Mouse (Mus musculus) ES-Bruce4 (cell line): ENCODE measurements around the gene Sept8. TPM values are rescaled to one million over a fixed set of nuclear protein-coding genes. Genes with fewer than 3 reads are reported as not detected.
A peak's percentile ranks its signal among the peaks of the same experiment; 100 is the strongest.

Experiments
- H3K27ac ChIP-seq: 2 replicates; pipeline ENCODE4 v1.5.1; 2012; ENCODE audit warnings: low read length, inconsistent platforms; ENCODE audit not compliant: insufficient read depth
- H3K27me3 ChIP-seq: 2 replicates; pipeline ENCODE4 v1.6.1; 2012; ENCODE audit warnings: mild to moderate bottlenecking, low read length, inconsistent platforms; ENCODE audit not compliant: control insufficient read depth, poor library complexity, insufficient read depth, severe bottlenecking
- H3K36me3 ChIP-seq: 2 replicates; pipeline ENCODE4 v1.6.1; 2012; ENCODE audit warnings: inconsistent platforms, mild to moderate bottlenecking, low read length, moderate library complexity; ENCODE audit not compliant: control insufficient read depth, poor library complexity, insufficient read depth, severe bottlenecking
- H3K4me1 ChIP-seq: one replicate; pipeline ENCODE4 v1.8.1; 2011; ENCODE audit warnings: low read length; ENCODE audit not compliant: control insufficient read depth, insufficient read depth
- H3K4me3 ChIP-seq: 2 replicates; pipeline ENCODE4 v1.5.1; 2011; ENCODE audit warnings: low read depth, mild to moderate bottlenecking, low read length
- H3K9ac ChIP-seq: 2 replicates; pipeline ENCODE4 v1.6.1; 2012; ENCODE audit warnings: low read depth, mild to moderate bottlenecking, inconsistent platforms; ENCODE audit not compliant: poor library complexity, severe bottlenecking
- H3K9me3 ChIP-seq: replicated peaks from 2 replicates; pipeline ENCODE4 v1.6.1; 2012; ENCODE audit warnings: mild to moderate bottlenecking, low read length, inconsistent platforms; ENCODE audit not compliant: control insufficient read depth, poor library complexity, insufficient read depth, severe bottlenecking
- CTCF ChIP-seq: IDR thresholded peaks from one replicate; pipeline ENCODE4 v1.8.1; 2011; ENCODE audit warnings: low read depth, low read length
- EP300 ChIP-seq: IDR thresholded peaks from 2 replicates; pipeline ENCODE4 v1.6.1; 2011; ENCODE audit warnings: low read depth, low read length; ENCODE audit not compliant: insufficient read depth
- POLR2A ChIP-seq: IDR thresholded peaks from one replicate; pipeline ENCODE4 v1.8.1; 2011; ENCODE audit warnings: low read length; ENCODE audit not compliant: insufficient read depth
- polyA plus RNA-seq: library from polyadenylated mRNA; stranded (reverse); fragments of >200 nt; gene quantifications from 2 replicates; pipeline ENCODE4 v1.2.4, GENCODE M21; 2011; ENCODE audit warnings: low read depth; ENCODE audit not compliant: missing spikeins, insufficient read depth, insufficient read length

Sept8 gene
- polyA plus RNA-seq, 1 experiment = 40.1 TPM

GRCm38 (mm10) chr11:53590368-53590768, 71.3 kb downstream of the Sept8 start:
- no peaks in the 10 kb centered on the region for H3K27me3 ChIP-seq
- H3K27ac ChIP-seq = no peak overlapping the region
- H3K9me3 ChIP-seq = no peaks in the 10 kb centered on the region
- no peaks in the 10 kb centered on the region for H3K36me3 ChIP-seq
- TF ChIP-seq EP300 (0 out of 2 replicates have a peak, but pooled peaks have one; percentile 8), POLR2A (no peak), CTCF (peak; percentile 98)
- H3K4me3 ChIP-seq = no peak overlapping the region
- no peak overlapping the region for H3K9ac ChIP-seq
- H3K4me1 ChIP-seq = no peaks in the 10 kb centered on the region

- Histone ChIP-seq H3K36me3 (no peaks in the 10 kb centered on the region), H3K4me1 (no peaks in the 10 kb centered on the region), H3K27ac (no peak overlapping the region), H3K9me3 (no peaks in the 10 kb centered on the region), H3K9ac (no peak overlapping the region), H3K4me3 (no peak overlapping the region), H3K27me3 (no peaks in the 10 kb centered on the region)
- TF ChIP-seq CTCF (no peak), EP300 (no peak), POLR2A (no peak)
Observed at GRCm38 (mm10) chr11:53591116-53591515, 72.1 kb downstream of the Sept8 start.

Other genes with a start within 250 kb of the Sept8 start
- 545 and 634 TPM in 2 replicates for gene Hspa4, start 218.8 kb upstream of the Sept8 start, polyA plus RNA-seq
- 30.7 and 30.8 TPM in 2 replicates for gene Zcchc10, start 194.6 kb upstream of the Sept8 start, polyA plus RNA-seq
- gene Aff4, start 168.4 kb upstream of the Sept8 start, polyA plus RNA-seq = 298 and 314 TPM in 2 replicates
- not detected in 2 replicates for gene Leap2, start 96.1 kb upstream of the Sept8 start, polyA plus RNA-seq
- 210 and 250 TPM in 2 replicates for gene Uqcrq, start 88.4 kb upstream of the Sept8 start, polyA plus RNA-seq
- 0.55 TPM in 1 of 2 replicates, not detected in the other for gene Gdf9, start 88.2 kb upstream of the Sept8 start, polyA plus RNA-seq
- gene Gm10447, start 62.1 kb upstream of the Sept8 start, polyA plus RNA-seq = not detected in 2 replicates
- gene Shroom1, start 62.1 kb upstream of the Sept8 start, polyA plus RNA-seq = 0.39 and 0.52 TPM in 2 replicates
- gene Gm9837, start 48.8 kb upstream of the Sept8 start, polyA plus RNA-seq = not detected in 2 replicates
- not detected in 2 replicates for gene Gm9945, start 39.1 kb upstream of the Sept8 start, polyA plus RNA-seq
- not detected in 2 replicates for gene Sowaha, start 39.0 kb upstream of the Sept8 start, polyA plus RNA-seq
- gene Kif3a, start 48.1 kb downstream of the Sept8 start, polyA plus RNA-seq = 28.9 and 31.6 TPM in 2 replicates
- not detected in 2 replicates for gene Il4, start 99.4 kb downstream of the Sept8 start, polyA plus RNA-seq
- not detected in 2 replicates for gene Il13, start 115.4 kb downstream of the Sept8 start, polyA plus RNA-seq
- gene Rad50, start 188.1 kb downstream of the Sept8 start, polyA plus RNA-seq = 64.8 and 73.2 TPM in 2 replicates
- gene Il5, start 201.5 kb downstream of the Sept8 start, polyA plus RNA-seq = not detected in 2 replicates